Mouse (Mus musculus): Measurements from ENCODE around the gene 4930583I09Rik. TPM values are rescaled to one million over a fixed set of nuclear protein-coding genes. Genes with fewer than 3 reads are reported as not detected.

The 4930583I09Rik gene
- polyA plus RNA-seq, 1 experiment from 2014 or later, result not detected

DNA sequence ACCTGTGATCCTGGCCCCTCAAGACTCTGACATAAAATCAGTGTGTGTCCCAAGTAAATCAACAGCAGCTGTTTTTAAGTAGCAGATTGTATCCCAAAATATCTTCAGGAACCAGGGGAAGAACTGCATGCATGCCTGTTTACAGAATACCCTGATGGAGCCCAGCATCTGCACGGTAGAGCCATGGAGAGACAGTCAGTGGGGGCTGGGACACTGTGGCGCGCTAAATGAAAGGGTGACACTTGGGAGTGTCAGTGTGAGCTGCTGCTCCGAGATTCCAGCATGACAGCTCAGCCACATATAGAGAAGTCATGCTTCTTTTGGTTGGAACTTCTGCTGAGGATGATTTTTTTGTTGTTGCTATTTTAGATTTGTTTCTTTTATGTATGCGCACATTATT is 43.2 kb downstream of the 4930583I09Rik start:
- H3K4me1 ChIP-seq (replicated peaks), result no peaks in the 10 kb centered on the region; the same call in 1 of the 2 replicates
- no peak overlapping the region for H3K4me2 ChIP-seq
- 75% methylated on average over 5 of the region's 5 CpGs for WGBS
- H3K27me3 ChIP-seq, result no peaks in the 10 kb centered on the region
- no peak for ATAC-seq (ENCODE audit: insufficient number of reproducible peaks, insufficient read depth, low FRiP score, low TSS enrichment, low read depth)
- no peak overlapping the region for H3K27ac ChIP-seq
- H3K9me3 ChIP-seq, result no peaks in the 10 kb centered on the region
- H3K36me3 ChIP-seq, result no peaks in the 10 kb centered on the region
- no peak overlapping the region for H3K9ac ChIP-seq (replicated peaks)
- H3K4me3 ChIP-seq (replicated peaks), result no peak overlapping the region

DNA sequence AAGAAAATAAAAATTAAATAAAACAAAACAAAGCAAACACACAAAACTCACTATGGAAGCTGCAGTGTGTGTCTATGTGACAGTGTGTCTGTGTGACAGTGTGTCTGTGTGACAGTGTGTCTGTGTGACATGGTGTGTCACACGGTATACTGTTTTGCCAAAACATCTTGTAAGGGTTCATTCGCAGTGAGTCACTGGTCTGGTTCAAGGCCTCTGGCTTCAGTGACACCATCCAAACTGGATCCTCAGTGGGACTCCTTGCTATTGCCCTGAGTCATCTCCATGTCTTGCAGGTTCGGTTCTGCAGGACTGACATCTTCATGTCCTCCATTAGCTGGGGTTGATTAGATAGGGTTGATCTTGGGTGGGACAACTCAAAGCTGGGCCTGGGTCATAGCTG is 43.8 kb downstream of the 4930583I09Rik start:
- H3K27me3 ChIP-seq, result no peaks in the 10 kb centered on the region
- H3K9ac ChIP-seq (replicated peaks), result no peak overlapping the region
- H3K4me3 ChIP-seq (replicated peaks), result no peak overlapping the region
- H3K27ac ChIP-seq, result no peak overlapping the region
- WGBS, result 90% methylated on average over 3 of the region's 3 CpGs
- ATAC-seq (ENCODE audit: insufficient number of reproducible peaks, insufficient read depth, low FRiP score, low TSS enrichment, low read depth), result no peak
- no peaks in the 10 kb centered on the region for H3K9me3 ChIP-seq
- H3K4me2 ChIP-seq, result no peak overlapping the region
- no peaks in the 10 kb centered on the region; the same call in 1 of the 2 replicates for H3K4me1 ChIP-seq (replicated peaks)
- H3K36me3 ChIP-seq, result no peaks in the 10 kb centered on the region

DNA sequence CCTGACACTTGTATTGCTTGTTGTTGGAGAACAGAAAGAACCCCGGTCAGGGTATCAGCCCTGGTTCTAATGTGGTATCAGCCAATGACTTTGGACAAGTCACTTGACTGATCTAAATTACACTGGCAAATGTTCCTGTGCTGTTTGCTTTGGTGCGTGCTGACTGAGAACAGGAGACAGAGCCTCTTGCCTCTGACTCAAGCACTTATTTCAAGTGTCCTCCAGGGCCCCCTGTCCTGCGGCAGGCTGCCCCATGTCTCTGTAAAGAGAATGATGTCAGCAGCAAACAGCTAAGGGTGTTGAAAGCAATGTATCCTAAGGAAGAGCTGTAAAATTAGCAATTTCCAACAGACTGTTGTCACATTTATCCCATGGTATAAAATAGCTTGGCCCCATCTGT is 46.7 kb downstream of the 4930583I09Rik start:
- Histone ChIP-seq H3K9ac (replicated peaks) (no peak overlapping the region), H3K4me2 (no peak overlapping the region), H3K4me3 (replicated peaks) (no peak overlapping the region), H3K36me3 (no peaks in the 10 kb centered on the region), H3K27ac (no peak overlapping the region), H3K4me1 (replicated peaks) (peaks cover 6% of the 10 kb centered on the region), H3K27me3 (no peaks in the 10 kb centered on the region), H3K9me3 (no peaks in the 10 kb centered on the region)
- WGBS, result 56% methylated on average over 3 of the region's 3 CpGs
- ATAC-seq (ENCODE audit: insufficient number of reproducible peaks, insufficient read depth, low FRiP score, low TSS enrichment, low read depth), result no peak

DNA sequence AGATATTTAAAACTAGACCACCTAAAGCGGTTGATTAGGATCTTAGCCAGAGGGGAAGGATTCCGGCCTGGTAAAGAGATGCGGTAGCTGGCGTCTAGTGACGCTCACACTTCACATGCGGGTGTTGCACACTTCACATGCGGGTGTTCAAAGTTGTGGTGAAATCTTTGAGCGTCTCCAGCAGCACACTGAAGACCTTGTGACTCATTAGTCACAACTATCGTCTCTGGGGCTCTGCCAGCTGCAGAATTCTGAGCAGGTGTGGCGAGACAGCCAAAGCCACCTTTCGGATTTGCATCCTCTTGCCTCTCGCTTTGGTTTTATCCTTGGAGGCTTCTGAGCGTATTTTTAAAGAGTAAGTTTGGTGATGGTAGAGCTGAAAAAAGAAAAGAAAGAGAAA is 47.6 kb downstream of the 4930583I09Rik start:
- H3K4me3 ChIP-seq (replicated peaks), result no peak overlapping the region
- no peaks in the 10 kb centered on the region for H3K9me3 ChIP-seq
- H3K9ac ChIP-seq (replicated peaks), result no peak overlapping the region
- no peak overlapping the region for H3K4me2 ChIP-seq
- H3K36me3 ChIP-seq, result no peaks in the 10 kb centered on the region
- H3K27me3 ChIP-seq, result no peaks in the 10 kb centered on the region
- 84% methylated on average over 13 of the region's 13 CpGs for WGBS
- peaks cover 6% of the 10 kb centered on the region for H3K4me1 ChIP-seq (replicated peaks)
- no peak for ATAC-seq (ENCODE audit: insufficient number of reproducible peaks, insufficient read depth, low FRiP score, low TSS enrichment, low read depth)
- H3K27ac ChIP-seq, result no peak overlapping the region

GRCm38 (mm10) chr17:64785961-64786360 is 49.9 kb downstream of the 4930583I09Rik start:
- no peak overlapping the region for H3K4me3 ChIP-seq (replicated peaks)
- H3K27ac ChIP-seq, result no peak overlapping the region
- peaks cover 8% of the 10 kb centered on the region for H3K4me1 ChIP-seq (replicated peaks)
- H3K36me3 ChIP-seq, result no peaks in the 10 kb centered on the region
- no peaks in the 10 kb centered on the region for H3K27me3 ChIP-seq
- no peak overlapping the region for H3K9ac ChIP-seq (replicated peaks)
- H3K4me2 ChIP-seq, result no peak overlapping the region
- ATAC-seq (ENCODE audit: insufficient number of reproducible peaks, insufficient read depth, low FRiP score, low TSS enrichment, low read depth), result no peak
- H3K9me3 ChIP-seq, result no peaks in the 10 kb centered on the region
- 10% methylated on average over 1 of the region's 1 CpGs for WGBS

Other genes with a start within 250 kb of the 4930583I09Rik start
- 8.1 and 11.5 TPM in 2 replicates for gene Man2a1, start 235.3 kb downstream of the 4930583I09Rik start, polyA plus RNA-seq (2016; fragmentation: Nextera tagmentation; extraction: Ambion mirVana)

All from limb, embryonic 12.5 days (tissue).